Mouse (Mus musculus) induced T-regulatory cell, adult 2 months (primary cell): ENCODE measurements around the gene Inpp5k.
A peak's percentile ranks its signal among the peaks of the same experiment; 100 is the strongest.

Experiments
- DNase-seq: peaks from one replicate; pipeline ENCODE4 v3.0.0-alpha.2; 2012; ENCODE audit warnings: low read depth

Inpp5k gene

GRCm38 (mm10) chr11:75654471-75655390 lies 23.9 kb downstream of the Inpp5k start:
- peak; percentile 74 for DNase-seq

GRCm38 (mm10) chr11:75655621-75656545 lies 25.1 kb downstream of the Inpp5k start:
- DNase-seq, result peak; percentile 82

GRCm38 (mm10) chr11:75656621-75657590 lies 26.1 kb downstream of the Inpp5k start:
- peak; percentile 61 for DNase-seq

- DNase-seq, result no peak
Measured at GRCm38 (mm10) chr11:75657841-75658240, 27.1 kb downstream of the Inpp5k start.

GRCm38 (mm10) chr11:75658311-75658710 lies 27.5 kb downstream of the Inpp5k start:
- DNase-seq, result no peak

- DNase-seq, result no peak
Measured at GRCm38 (mm10) chr11:75658996-75659750, 28.4 kb downstream of the Inpp5k start.

- DNase-seq, result no peak
Measured at GRCm38 (mm10) chr11:75660081-75660590, 29.3 kb downstream of the Inpp5k start.

GRCm38 (mm10) chr11:75660941-75661800 lies 30.4 kb downstream of the Inpp5k start:
- DNase-seq, result no peak

GRCm38 (mm10) chr11:75662131-75662530 lies 31.3 kb downstream of the Inpp5k start:
- DNase-seq, result no peak

GRCm38 (mm10) chr11:75666296-75666695 lies 35.5 kb downstream of the Inpp5k start:
- no peak for DNase-seq

GRCm38 (mm10) chr11:75668621-75669020 lies 37.8 kb downstream of the Inpp5k start:
- DNase-seq, result no peak

- no peak for DNase-seq
Measured at GRCm38 (mm10) chr11:75669176-75669852, 38.5 kb downstream of the Inpp5k start.

GRCm38 (mm10) chr11:75669853-75670200 lies 39.0 kb downstream of the Inpp5k start:
- DNase-seq, result no peak

- DNase-seq, result no peak
Measured at GRCm38 (mm10) chr11:75671426-75672180, 40.8 kb downstream of the Inpp5k start.

GRCm38 (mm10) chr11:75673411-75673810 lies 42.6 kb downstream of the Inpp5k start:
- DNase-seq, result no peak

GRCm38 (mm10) chr11:75674875-75675274 lies 44.1 kb downstream of the Inpp5k start:
- no peak for DNase-seq

- peak; percentile 38 for DNase-seq
Measured at GRCm38 (mm10) chr11:75677881-75678746, 47.3 kb downstream of the Inpp5k start.
